Mouse (Mus musculus): ENCODE data around the gene Rars.
A peak's percentile ranks its signal among the peaks of the same experiment; 100 is the strongest.
"Not testable (repeated sequence)": the region's sequence is repeated elsewhere in the genome, so short reads cannot be mapped to it uniquely, and the experiment has no call there.

The Rars gene

GRCm38 (mm10) chr11:35838345-35839338, 4.3 kb upstream of the Rars start:
- DNase-seq (ENCODE audit: low spot score in 2 of 2), result peak; percentile 60 to 76

DNA sequence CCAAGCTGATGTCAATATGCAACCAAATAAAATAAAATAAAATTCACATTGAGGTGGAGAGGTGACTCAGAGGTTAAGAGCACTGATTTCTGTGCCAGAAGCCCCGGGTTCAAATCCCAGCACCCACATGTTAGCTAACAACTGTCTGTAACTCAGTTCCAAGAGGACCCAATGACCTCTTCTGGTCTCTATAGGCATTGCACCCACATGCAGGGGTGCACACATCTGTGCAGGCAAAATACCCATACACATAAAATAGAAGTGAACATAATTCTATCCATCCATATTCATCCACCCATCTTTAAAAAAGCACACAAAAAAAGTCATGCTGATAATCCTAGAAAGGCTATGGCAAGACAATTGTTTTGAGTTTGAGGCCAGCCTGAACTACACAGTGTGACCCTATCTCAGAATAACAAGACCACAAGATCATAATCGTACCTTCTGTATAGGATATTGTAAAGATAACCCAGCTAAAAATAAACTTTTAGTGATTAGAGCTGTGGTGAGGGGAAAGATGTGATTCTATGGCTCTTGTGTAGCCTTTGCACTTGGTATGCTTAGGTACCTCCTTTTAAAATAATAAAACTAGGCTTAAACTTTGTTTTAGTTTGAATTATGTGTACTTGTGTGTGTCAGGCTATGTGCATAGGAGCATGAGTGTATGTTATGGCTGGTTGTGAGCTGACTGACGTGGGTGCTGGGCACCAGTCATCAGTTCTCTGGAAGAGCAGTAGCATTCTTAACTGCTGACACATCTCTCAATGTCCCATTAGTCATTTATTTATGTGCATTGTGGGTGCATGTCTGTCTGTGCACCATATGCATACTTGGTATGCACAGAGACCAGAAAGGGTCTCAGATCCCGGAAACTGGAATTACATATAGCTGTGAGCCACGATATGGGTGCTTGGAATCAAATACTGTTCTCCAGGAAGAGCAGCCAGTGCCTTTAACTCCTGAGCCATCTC, 3.1 kb upstream of the Rars start:
- no peak for DNase-seq (ENCODE audit: low spot score in 2 of 2)

- DNase-seq (ENCODE audit: low spot score in 2 of 2), result no peak
Measured at GRCm38 (mm10) chr11:35833270-35833669, 1.0 kb downstream of the Rars start.

DNA sequence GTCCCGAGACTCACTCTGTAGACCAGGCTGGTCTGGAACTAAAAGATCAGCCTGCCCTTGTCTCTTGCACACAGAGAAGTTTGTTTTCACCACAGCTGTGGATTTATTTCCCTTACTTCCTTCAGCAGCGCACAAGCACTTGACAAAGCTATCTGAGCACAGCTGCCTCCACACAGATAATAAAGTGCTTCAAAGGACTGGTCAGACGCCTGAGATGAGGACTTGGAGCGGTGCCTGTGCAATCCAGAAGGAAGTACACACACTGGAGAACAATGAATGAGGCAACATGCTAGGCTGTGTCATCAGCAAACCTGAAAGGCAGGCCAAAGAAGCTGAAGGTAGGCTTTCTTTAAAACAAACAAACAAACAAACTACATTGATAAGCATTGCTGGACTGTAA, 2.2 kb downstream of the Rars start:
- no peak for DNase-seq (ENCODE audit: low spot score in 2 of 2)

- DNase-seq (ENCODE audit: low spot score in 2 of 2), result no peak
Measured at GRCm38 (mm10) chr11:35827714-35828113, 6.6 kb downstream of the Rars start.

DNA sequence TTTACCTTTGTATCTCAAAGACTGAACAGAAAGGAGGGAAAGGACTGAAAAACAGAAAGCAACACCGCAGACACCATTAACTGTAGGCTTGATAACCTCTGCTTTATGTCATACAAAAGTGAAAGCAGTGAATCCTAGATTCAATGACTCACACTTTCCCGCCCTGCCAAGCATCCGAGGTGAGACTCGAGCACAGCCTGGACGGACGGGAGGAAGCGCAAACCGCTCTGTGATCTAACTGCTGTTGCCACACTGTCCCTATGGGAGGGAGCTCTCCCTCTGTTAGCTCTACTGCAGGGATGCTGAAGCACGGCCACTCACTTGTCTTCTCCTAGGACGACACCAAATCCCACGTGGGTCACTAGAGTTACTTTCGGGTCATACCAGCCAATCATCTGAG, 18.0 kb downstream of the Rars start:
- no peak for DNase-seq (ENCODE audit: low spot score in 2 of 2)

DNA sequence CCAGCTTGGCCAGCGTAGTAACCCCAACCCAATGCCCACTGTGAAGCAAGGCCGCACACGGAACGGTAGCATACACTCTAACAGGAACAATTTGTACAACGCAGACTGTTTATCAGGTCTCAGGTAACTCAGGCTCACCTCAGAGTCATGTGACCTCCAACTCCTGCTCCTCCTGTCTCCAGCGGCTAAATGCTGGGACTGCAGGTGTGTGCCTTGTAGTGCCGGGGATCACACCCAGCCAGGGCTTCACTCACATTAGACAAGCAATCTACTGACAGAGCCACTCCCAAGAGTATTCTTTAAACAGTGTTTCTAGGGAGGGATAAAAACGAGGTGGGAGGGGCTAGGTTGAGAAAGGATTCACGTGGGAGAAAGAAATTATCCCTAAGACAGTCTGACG, 22.8 kb downstream of the Rars start:
- DNase-seq (ENCODE audit: low spot score in 2 of 2), result no peak

DNA sequence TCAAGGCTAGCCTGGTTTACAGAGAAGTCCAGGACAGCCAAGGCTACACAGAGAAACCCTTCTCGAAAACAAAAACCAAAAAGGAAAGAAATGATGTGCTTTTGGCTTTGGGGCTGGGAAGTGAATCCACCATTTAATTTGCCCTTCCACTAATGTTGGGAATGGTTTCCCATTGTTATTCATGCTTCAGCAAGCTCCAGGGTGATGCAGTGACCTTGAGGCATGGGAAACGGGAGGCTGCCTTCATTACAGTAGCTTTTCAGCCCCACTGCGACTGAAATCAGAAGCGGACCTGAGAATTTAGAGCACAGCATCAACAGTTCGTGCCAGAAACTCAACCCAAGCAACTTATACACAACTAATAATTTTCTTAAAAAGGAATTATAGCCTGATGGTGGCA, 33.0 kb downstream of the Rars start:
- no peak for DNase-seq (ENCODE audit: low spot score in 2 of 2)

DNA sequence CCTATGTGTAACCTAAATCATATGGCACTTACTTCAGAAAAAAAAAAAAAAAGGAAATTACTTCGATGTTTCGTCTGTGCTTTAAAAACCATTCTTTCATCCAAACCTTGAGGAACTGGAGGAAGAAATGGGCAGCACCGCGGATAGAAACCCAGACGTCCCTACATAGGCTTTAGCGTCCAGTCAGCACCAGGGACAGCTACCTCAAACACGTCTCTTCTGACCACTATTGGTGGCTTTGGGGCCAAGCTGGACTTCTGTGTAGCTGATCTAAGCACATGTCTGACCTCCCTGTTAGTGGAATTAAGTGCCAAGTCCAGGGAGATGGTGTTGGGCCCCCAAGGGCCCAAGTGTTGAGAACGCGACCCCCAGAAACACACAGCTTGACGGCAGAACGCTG, 35.4 kb downstream of the Rars start, which contains the start of gene Fbll1:
Fbll1 (minus strand) TSS at position 11 of the 400 bp plus-strand sequence.
- DNase-seq (ENCODE audit: low spot score in 2 of 2), result peak in 1 of 2 experiments; percentile 28

GRCm38 (mm10) chr11:35798495-35798820, 35.8 kb downstream of the Rars start:
- DNase-seq (ENCODE audit: low spot score in 2 of 2), result peak; percentile 52 to 70

DNA sequence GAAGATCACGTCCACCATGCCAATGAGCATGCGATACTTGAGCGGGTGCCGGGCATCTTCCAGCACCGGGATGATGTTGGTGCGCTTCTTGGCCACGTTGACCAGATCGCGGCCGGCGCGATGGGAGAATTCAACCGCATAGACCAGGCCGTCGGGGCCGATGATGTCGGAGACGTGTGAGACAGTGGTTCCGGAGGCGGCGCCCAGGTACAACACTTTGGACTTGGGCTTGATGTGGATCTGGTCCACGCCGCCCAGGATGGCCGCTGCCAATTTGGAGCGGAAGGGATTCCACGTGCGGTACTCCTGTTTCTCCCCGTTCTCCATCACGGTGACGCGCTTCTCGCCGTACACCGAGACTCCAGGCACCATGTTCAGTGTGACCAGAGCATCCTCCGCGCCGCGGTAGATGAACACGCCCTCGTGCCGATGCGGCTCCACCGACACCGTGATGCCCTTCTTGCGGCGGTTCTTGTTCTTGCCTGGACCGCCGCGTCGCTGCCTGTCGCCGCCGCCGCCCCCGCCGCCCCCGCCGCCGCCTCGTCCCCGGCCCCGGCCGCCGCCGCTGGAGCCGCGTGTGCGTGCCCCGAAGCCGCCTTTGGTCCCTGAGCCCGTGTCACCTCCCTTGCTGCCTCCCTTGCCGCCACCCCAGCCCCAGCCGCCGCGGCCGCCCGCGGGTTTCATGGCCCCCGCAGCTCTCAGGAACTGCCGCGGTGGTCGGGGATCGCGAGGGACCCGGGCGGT, 36.4 kb downstream of the Rars start:
- DNase-seq (ENCODE audit: low spot score in 2 of 2), result peak in 1 of 2 experiments; percentile 31

- DNase-seq (ENCODE audit: low spot score in 2 of 2), result not testable (repeated sequence)
Measured at GRCm38 (mm10) chr11:35792800-35793199, 41.5 kb downstream of the Rars start.

- no peak for DNase-seq (ENCODE audit: low spot score in 2 of 2)
Measured at GRCm38 (mm10) chr11:35788443-35788842, 45.9 kb downstream of the Rars start.

- DNase-seq (ENCODE audit: low spot score in 2 of 2), result no peak
Measured at GRCm38 (mm10) chr11:35784537-35784936, 49.8 kb downstream of the Rars start.

- DNase-seq (ENCODE audit: low spot score in 2 of 2), result no peak
Measured at GRCm38 (mm10) chr11:35784002-35784401, 50.3 kb downstream of the Rars start.

- no peak for DNase-seq (ENCODE audit: low spot score in 2 of 2)
Measured at GRCm38 (mm10) chr11:35783038-35783437, 51.3 kb downstream of the Rars start.

DNA sequence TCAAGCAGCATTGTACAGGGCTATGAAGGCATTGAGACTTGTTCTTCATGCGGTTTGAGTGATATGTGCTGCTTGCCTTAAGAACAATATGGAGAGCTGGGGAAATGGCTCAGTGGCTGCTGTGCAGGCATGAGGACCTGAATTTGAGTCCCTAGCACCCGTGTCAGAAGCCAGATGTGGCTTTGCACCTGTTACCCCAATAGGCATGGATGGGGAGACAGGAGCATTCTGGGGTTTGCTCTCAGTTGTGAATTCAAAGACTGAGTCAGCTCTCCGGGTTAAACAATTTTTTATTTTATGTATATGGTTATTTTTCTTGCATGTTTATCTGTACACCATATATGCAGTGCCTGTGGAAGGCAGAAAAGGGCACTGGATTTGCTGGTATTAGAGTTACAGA, 51.9 kb downstream of the Rars start:
- DNase-seq (ENCODE audit: low spot score in 2 of 2), result no peak

DNA sequence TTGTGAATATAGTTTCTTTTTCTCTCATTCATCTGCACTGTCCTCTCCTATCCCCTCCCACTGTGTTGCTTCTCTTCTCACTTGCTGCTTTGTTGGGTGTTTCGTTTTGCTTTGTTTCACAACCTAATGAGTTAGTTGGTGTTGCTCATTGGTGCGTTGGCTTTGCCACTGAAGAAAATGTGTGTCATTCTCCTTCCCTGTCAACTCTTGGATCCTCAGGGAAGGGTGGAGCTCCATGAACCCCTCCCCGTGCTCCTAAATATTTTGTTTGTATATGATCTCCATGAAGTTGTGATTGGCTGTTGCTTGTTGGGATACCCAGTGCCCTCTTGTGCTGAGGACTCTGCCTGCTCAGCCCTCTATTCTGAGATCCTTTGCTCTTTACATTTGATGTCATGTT, 54.0 kb downstream of the Rars start:
- no peak for DNase-seq (ENCODE audit: low spot score in 2 of 2)

DNA sequence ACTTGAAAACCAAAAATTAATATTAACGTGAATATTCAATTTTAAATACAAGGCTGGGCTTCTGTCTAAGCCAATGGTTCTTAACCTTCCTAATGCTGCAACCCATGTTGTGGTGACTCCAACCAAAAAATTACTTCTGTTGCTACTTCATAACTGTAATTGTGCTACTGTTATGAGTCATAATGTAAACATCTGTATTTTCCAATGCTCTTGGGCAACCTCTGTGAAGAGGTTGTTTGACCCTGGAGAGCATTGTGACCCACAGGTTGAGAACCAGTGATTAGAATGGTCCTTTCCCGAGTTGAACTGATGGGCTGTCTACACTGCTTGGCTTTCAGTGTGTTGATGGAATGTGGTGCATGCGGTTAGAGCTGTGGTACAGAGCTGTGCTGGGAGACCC, 57.9 kb downstream of the Rars start:
- DNase-seq (ENCODE audit: low spot score in 2 of 2), result no peak

GRCm38 (mm10) chr11:35775606-35776005, 58.7 kb downstream of the Rars start:
- DNase-seq (ENCODE audit: low spot score in 2 of 2), result no peak

- no peak for DNase-seq (ENCODE audit: low spot score in 2 of 2)
Measured at GRCm38 (mm10) chr11:35770741-35771504, 63.4 kb downstream of the Rars start.
